Mouse (Mus musculus) liver, adult 2 months (tissue): ENCODE results near the gene Galns.

ENCODE experiments used
- CTCF ChIP-seq: fragments of 200-500 bp; IDR thresholded peaks from 2 replicates; pipeline ENCODE4 v1.5.1; 2011; ENCODE audit warnings: low read depth, low read length, control low read depth
- POLR2A ChIP-seq: fragments of 200-500 bp; IDR thresholded peaks from 2 replicates; pipeline ENCODE4 v1.6.1; 2011; ENCODE audit warnings: low read length, control low read depth; ENCODE audit not compliant: insufficient read depth; ENCODE audit errors: extremely low read depth

DNA sequence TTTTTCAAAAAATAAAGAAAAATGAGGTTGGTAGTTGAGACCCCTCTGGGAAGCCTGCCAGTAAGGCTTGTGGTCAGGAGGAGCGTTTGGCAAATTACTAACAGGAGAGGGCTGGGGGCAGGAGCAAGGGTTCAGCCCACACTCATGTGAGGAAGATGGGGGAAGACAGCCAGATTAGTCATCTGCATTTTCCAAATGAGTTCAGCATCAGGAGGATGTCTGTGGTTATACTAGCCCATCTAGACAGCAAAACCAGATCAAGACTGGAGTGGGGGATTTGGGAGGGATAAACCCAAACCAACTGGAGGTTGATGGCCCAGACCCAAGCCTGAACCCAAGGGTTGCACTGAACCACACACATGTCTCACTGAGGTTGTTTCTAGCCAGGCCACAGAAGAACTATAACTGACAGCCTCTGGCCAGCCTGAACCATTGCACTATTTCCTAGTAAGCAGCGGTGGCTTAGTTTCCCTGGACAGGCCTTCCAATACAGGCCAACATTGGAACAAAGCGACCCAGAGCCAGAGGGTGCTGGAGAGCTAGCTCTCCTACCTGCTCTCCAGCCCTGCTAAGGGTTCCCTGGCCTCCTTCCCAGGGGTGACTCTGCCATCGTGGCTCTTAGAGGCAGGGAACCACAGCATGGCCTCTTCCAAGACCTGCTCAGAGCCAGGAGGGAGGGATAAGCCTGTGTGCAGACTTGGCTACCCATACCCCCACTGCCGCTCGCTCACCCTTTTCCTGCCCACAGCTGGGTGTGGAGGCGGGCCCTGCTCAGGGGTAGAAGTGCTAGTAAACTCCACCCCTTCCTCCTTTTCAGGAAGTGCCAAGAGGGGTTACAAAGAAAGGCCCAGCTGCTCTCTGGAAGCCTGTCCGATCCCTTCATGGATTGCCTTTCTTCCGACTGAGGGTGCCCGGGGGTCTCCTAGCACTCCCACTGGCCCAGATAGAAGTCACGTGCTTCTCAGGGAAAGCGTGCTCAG is 54.9 kb downstream of the Galns start:
- TF ChIP-seq POLR2A (0 out of 2 replicates have a peak, but pooled peaks have one; percentile 27), CTCF (no peak)
